Mouse (Mus musculus): ENCODE results near the gene Kif26a. TPM values are rescaled to one million over a fixed set of nuclear protein-coding genes. Genes with fewer than 3 reads are reported as not detected.

The Kif26a gene
- polyA plus RNA-seq, 1 experiment: not detected

DNA sequence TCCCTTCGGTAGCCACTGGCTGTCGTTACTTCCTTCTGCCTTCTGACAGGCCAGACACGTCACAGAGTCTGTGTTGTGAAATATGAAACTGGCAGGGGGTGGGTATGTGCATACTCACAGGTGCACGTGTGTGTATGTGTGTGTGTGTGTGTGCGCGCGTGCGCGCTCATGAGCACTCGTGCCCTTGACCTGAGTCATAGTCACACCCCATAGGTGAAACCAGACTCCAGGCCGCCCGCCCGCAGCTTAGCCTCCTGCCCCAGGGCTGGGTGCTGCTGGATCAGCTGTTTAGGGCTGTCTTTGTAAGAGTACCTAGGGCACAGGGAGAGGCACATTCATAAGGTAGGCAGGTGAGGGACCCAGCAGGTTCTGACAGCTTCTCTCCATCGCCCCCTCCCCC is 20.1 kb upstream of the Kif26a start:
- 89% methylated on average over 14 of the region's 14 CpGs for WGBS
- Histone ChIP-seq H3K4me3 (ENCODE audit: insufficient read depth, low read depth, low read length) (no peak overlapping the region), H3K27ac (ENCODE audit: insufficient read depth, low read depth, low read length) (no peak overlapping the region), H3K4me1 (ENCODE audit: control insufficient read depth, insufficient read depth, low read length) (peaks cover 29% of the 10 kb centered on the region)
- TF ChIP-seq POLR2A (IDR thresholded peaks at IDR 0.05; ENCODE audit: insufficient read depth, low read depth, low read length) (no peak), CTCF (IDR thresholded peaks at IDR 0.05; ENCODE audit: insufficient read depth, low read depth, low read length) (no peak)

DNA sequence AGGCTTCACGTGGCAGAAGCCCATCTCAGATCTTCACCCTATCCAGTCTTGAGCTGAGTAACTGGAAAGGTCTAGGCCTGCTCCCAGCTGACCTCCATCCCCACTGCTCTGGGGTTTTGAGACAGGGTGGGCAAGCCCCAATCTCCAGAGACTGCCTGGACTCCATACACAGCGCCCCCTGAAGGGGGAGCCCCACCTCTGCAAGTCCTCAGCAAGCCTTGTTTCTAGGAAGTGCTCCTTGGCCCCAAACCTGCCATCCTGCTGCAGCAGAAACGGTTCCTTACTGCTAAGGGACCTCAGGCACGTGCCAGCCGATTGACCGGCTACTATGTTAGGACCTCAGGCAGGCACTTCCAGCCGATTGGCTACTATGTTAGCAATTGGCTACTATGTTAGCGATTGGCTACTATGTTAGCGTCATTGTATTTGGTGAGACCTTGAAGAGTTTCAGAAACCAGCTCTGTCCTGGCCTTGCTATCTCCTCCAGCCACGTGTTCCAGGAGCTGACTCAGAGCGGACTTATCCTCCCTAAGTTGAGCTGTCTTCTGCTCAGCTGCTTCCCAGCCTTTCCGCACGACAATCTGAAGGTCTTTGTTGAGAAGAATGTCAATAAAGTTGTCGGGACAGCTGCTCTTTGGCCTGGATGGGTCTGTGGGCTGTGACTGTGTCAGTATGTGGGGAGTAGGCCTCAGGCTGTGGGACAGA is 18.9 kb upstream of the Kif26a start:
- TF ChIP-seq POLR2A (IDR thresholded peaks at IDR 0.05; ENCODE audit: insufficient read depth, low read depth, low read length) (no peak), CTCF (IDR thresholded peaks at IDR 0.05; ENCODE audit: insufficient read depth, low read depth, low read length) (no peak)
- peaks cover 24% of the 10 kb centered on the region for H3K4me1 ChIP-seq (ENCODE audit: control insufficient read depth, insufficient read depth, low read length)
- no peak overlapping the region for H3K27ac ChIP-seq (ENCODE audit: insufficient read depth, low read depth, low read length)
- H3K4me3 ChIP-seq (ENCODE audit: insufficient read depth, low read depth, low read length): no peak overlapping the region
- WGBS: 75% methylated on average over 14 of the region's 14 CpGs

DNA sequence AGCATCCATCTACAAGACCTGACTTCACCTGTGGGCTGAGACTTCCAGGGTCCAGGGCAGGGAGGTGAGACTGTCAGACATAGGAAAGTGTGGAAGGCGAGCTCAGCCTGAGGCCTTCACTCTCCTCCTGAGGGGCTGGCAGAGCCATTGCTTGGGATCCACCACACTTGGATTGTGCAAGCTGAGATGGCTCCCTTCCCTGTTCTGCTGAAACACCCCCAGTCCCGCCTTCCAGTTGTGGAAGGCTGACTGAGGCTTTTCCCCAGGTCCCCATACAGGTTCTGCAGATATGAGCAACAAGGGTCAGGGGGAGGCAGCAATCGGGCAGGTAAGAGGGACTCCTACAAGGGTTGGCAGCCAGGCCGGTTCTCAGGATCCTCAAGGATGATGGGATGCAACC is 17.5 kb upstream of the Kif26a start:
- 98% methylated on average over 4 of the region's 4 CpGs for WGBS
- Histone ChIP-seq H3K4me3 (ENCODE audit: insufficient read depth, low read depth, low read length) (no peak overlapping the region), H3K4me1 (ENCODE audit: control insufficient read depth, insufficient read depth, low read length) (peaks cover 24% of the 10 kb centered on the region), H3K27ac (ENCODE audit: insufficient read depth, low read depth, low read length) (no peak overlapping the region)
- TF ChIP-seq POLR2A (IDR thresholded peaks at IDR 0.05; ENCODE audit: insufficient read depth, low read depth, low read length) (no peak), CTCF (IDR thresholded peaks at IDR 0.05; ENCODE audit: insufficient read depth, low read depth, low read length) (no peak)

DNA sequence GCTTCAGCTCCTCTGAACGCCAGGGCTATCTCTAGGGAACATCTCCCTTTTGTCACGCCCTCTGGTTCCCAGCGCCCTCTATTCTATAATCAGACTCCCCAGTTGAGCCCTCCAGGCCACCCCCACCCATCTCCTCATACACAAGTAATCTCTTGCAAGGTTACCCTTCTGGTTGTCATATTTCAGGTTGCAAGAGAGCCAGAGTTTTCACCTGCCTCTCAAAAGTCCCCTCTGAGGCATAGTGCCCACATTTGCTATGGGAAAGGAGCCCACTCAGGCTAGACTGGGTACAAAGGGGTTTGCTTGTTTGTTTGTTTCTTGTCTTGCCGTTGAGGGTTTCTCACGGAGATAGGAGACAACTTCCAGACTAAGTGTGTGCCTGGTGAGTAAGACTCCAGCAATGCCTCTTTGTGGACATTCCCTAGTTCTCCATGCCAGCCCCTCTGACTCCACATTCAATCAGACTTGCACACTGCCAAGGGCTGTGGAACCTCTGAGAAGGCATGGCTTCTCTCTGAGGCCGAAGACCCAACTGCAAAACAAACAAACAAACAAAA is 16.6 kb upstream of the Kif26a start:
- WGBS: 43% methylated on average over 6 of the region's 6 CpGs
- Histone ChIP-seq H3K4me3 (ENCODE audit: insufficient read depth, low read depth, low read length) (no peak overlapping the region), H3K27ac (ENCODE audit: insufficient read depth, low read depth, low read length) (no peak overlapping the region), H3K4me1 (ENCODE audit: control insufficient read depth, insufficient read depth, low read length) (peaks cover 24% of the 10 kb centered on the region)
- TF ChIP-seq POLR2A (IDR thresholded peaks at IDR 0.05; ENCODE audit: insufficient read depth, low read depth, low read length): no peak
- TF ChIP-seq CTCF (IDR thresholded peaks at IDR 0.05; ENCODE audit: insufficient read depth, low read depth, low read length): no peak

DNA sequence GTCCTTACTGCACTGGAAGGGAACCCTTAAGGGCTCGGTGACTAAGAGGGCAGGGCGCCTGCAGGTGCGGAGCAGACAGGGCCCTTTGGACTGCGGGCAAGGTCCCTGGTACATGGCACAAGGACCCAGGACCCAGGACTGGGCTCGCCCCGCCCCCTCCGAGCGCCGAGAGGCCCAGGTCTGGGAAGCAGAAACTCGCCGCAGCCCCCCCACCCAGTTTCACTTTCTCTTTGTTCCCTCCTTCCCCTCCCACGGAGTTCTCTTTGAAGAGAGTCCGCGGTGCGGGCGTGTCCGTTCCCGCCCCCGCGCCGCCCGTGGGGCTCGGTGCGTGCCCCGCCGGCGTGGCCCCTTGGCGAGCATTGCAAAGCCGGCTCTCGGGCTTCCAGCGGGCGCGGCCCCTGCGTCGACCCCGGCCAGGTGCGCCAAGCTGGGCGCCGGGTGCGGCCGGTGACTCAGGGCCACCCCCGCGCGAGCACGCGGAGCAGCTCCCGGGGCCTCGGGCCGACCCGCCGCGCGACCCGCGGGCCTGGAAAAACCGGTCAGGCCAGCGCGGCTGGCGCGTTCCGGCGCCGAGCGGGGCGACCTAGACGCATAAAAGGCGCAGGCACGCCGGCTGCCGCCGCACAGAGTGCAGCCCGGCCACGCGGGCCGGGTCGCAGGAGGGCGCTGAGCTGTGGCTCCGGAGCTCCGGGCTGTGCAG is 15.7 kb upstream of the Kif26a start:
- TF ChIP-seq POLR2A (IDR thresholded peaks at IDR 0.05; ENCODE audit: insufficient read depth, low read depth, low read length) (no peak), CTCF (IDR thresholded peaks at IDR 0.05; ENCODE audit: insufficient read depth, low read depth, low read length) (no peak)
- WGBS: 4% methylated on average over 78 of the region's 79 CpGs
- Histone ChIP-seq H3K4me3 (ENCODE audit: insufficient read depth, low read depth, low read length) (peak overlapping the region; percentile 64), H3K27ac (ENCODE audit: insufficient read depth, low read depth, low read length) (no peak overlapping the region), H3K4me1 (ENCODE audit: control insufficient read depth, insufficient read depth, low read length) (peaks cover 24% of the 10 kb centered on the region)

DNA sequence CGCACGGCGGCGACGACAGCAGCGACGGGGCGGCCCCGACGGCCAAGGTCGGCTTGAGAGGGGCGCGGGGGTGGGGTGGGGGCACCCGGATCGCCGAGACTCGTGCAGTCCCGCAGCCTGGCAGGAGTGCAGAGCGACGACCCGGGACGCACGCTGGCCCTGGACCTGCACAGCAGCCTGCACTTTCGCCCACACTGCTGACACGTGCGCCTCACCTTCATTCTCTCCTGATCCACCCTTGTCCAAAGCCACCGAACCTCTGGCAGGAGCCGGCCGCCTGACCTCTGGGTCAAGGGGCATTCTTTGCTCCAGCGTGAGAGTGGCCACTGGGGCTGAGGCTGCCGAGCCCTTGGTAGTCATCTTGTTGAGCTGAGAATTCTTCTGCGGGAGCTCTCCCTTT is 15.1 kb upstream of the Kif26a start:
- no peak for TF ChIP-seq CTCF (IDR thresholded peaks at IDR 0.05; ENCODE audit: insufficient read depth, low read depth, low read length)
- TF ChIP-seq POLR2A (IDR thresholded peaks at IDR 0.05; ENCODE audit: insufficient read depth, low read depth, low read length): no peak
- Histone ChIP-seq H3K4me1 (ENCODE audit: control insufficient read depth, insufficient read depth, low read length) (peaks cover 24% of the 10 kb centered on the region), H3K4me3 (ENCODE audit: insufficient read depth, low read depth, low read length) (peak overlapping the region; percentile 64), H3K27ac (ENCODE audit: insufficient read depth, low read depth, low read length) (no peak overlapping the region)
- WGBS: 21% methylated on average over 32 of the region's 32 CpGs

DNA sequence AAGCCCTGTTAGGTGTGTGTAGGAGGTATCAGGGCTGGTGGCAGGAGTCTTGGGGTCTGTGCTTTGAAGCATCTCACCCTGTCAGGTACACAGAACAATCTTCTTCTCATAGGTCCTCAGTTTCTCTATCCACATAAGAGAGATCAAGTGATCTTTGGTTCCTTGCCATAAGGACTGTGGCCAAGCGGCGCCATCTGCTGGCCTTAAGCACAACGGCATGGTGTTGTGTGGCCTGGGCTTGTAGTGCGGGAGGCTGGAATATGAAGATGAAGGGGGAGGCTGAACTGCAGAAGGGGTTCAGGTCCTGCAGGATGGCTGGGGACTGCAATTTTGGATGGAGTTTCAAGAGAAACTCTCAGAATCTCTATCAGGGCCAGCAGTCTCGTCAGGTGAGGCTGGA is 5.8 kb upstream of the Kif26a start:
- 18% methylated on average over 5 of the region's 5 CpGs for WGBS
- H3K4me1 ChIP-seq (ENCODE audit: control insufficient read depth, insufficient read depth, low read length): peaks cover 27% of the 10 kb centered on the region
- H3K27ac ChIP-seq (ENCODE audit: insufficient read depth, low read depth, low read length): no peak overlapping the region
- H3K4me3 ChIP-seq (ENCODE audit: insufficient read depth, low read depth, low read length): no peak overlapping the region
- TF ChIP-seq CTCF (IDR thresholded peaks at IDR 0.05; ENCODE audit: insufficient read depth, low read depth, low read length) (peak; percentile 71; the same call in 1 of the 2 replicates), POLR2A (IDR thresholded peaks at IDR 0.05; ENCODE audit: insufficient read depth, low read depth, low read length) (no peak)

DNA sequence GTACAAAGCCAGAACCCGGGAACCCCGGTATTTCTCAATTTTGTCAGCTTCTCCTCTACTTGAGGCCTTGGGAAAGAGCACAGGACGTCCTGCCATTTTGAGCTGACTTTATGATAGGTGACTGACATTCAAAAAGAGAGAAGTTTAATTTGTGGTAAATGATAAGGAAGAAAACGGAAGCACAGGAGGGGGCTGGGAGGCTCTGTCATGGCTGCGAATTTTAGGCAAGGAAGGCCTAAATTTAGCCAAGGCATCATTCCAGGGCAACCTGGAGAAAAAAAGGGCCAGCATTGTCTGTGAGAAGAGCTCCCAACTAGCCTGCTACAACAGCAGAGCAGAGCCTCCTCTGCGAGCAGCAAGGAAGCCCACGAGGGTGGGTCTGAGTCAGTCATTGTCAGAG is 5.3 kb upstream of the Kif26a start:
- H3K4me3 ChIP-seq (ENCODE audit: insufficient read depth, low read depth, low read length): no peak overlapping the region
- H3K4me1 ChIP-seq (ENCODE audit: control insufficient read depth, insufficient read depth, low read length): peaks cover 31% of the 10 kb centered on the region
- WGBS: 58% methylated on average over 7 of the region's 7 CpGs
- H3K27ac ChIP-seq (ENCODE audit: insufficient read depth, low read depth, low read length): no peak overlapping the region
- TF ChIP-seq POLR2A (IDR thresholded peaks at IDR 0.05; ENCODE audit: insufficient read depth, low read depth, low read length): no peak
- no peak for TF ChIP-seq CTCF (IDR thresholded peaks at IDR 0.05; ENCODE audit: insufficient read depth, low read depth, low read length)

DNA sequence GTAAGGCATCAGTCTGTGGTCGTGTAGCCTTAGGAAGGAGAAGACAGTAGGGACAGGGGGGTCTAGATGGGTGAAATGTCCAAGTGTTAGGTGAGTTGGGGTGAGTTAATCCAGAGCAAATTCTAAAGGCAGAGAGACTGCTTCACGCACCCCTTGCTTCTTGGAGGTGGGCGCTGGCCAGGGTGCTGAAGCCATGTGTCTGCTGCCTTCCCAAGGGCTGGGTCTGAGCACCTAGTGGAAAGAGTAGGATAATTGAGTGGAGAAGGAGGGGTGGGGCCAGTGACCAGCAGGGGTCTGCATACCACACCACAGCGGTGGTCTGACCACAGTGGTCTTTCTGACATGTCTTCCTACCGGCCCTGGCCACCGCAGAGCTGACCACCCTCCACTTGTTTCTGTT is 4.7 kb upstream of the Kif26a start:
- 65% methylated on average over 6 of the region's 6 CpGs for WGBS
- Histone ChIP-seq H3K4me3 (ENCODE audit: insufficient read depth, low read depth, low read length) (no peak overlapping the region), H3K27ac (ENCODE audit: insufficient read depth, low read depth, low read length) (no peak overlapping the region), H3K4me1 (ENCODE audit: control insufficient read depth, insufficient read depth, low read length) (peaks cover 33% of the 10 kb centered on the region)
- no peak for TF ChIP-seq CTCF (IDR thresholded peaks at IDR 0.05; ENCODE audit: insufficient read depth, low read depth, low read length)
- TF ChIP-seq POLR2A (IDR thresholded peaks at IDR 0.05; ENCODE audit: insufficient read depth, low read depth, low read length): no peak

Data from olfactory bulb, adult 2 months (tissue).